Mouse (Mus musculus) spleen, postnatal 4 days (tissue): ENCODE data around the gene Rps2.

ENCODE experiments used
- DNase-seq, 2 experiments: peaks; one replicate each; pipeline ENCODE4 v3.0.0; 2022; ENCODE audit warnings: low spot score in 2 of 2

The Rps2 gene

GRCm38 (mm10) chr17:24766266-24766875 is 48.5 kb downstream of the Rps2 start:
- DNase-seq: no peak

GRCm38 (mm10) chr17:24769146-24769545 is 51.2 kb downstream of the Rps2 start:
- no peak for DNase-seq
